ENCODE assay signal across 8 mouse cellular contexts in genomic region chr3:3751596-3752251, GRCm38 (mm10).
DNase-seq lines count a peak whose midpoint lies in the region.

No protein-coding gene starts in this region.

- peak; percentile 33 for DNase-seq in layer of hippocampus, adult 9-10 months (ENCODE audit: low spot score)
- no peak for DNase-seq in layer of hippocampus, adult 8-10 months (ENCODE audit: low spot score in 2 of 2)
- peak; percentile 20 for DNase-seq in MEL-GATA-1-ER (ENCODE audit: extremely low read depth, low read depth)
- DNase-seq in c-Kit-positive CD71-negative TER-119-negative erythroid progenitor cells, embryonic 14.5 days (ENCODE audit: low read depth), result peak; percentile 1
- peak; percentile 22 for DNase-seq in large intestine, adult 2 months (ENCODE audit: low read depth, low spot score)
- no peak for DNase-seq in yolk sac, embryonic 10.5 days (ENCODE audit: low spot score)
- DNase-seq in spleen, adult 12 weeks (ENCODE audit: low spot score), result no peak
- DNase-seq in heart, postnatal 36 days, result no peak

- WGBS in large intestine, adult 2 months, result 17% methylated on average over 5 of the region's 5 CpGs

- intact Hi-C loops in heart, postnatal 36 days (cut with DNase I), result no loop called here

Comparison
In these comparisons a context has a peak if more than half of its experiments do, and no peak if none do; other contexts are left out.
1. DNase-seq: peak in layer of hippocampus, adult 9-10 months (single experiment), MEL-GATA-1-ER (single experiment), c-Kit-positive CD71-negative TER-119-negative erythroid progenitor cells, embryonic 14.5 days (single experiment) and large intestine, adult 2 months (single experiment); none in layer of hippocampus, adult 8-10 months (0 of 2), yolk sac, embryonic 10.5 days (single experiment), spleen, adult 12 weeks (single experiment) and heart, postnatal 36 days (0 of 2).